Mouse (Mus musculus) limb, embryonic 15.5 days (tissue): Measurements from ENCODE around the gene Brwd1. TPM values are rescaled to one million over a fixed set of nuclear protein-coding genes. Genes with fewer than 3 reads are reported as not detected.
A peak's percentile ranks its signal among the peaks of the same experiment; 100 is the strongest.
"Not testable (repeated sequence)": the region's sequence is repeated elsewhere in the genome, so short reads cannot be mapped to it uniquely, and the experiment has no call there.

Experiments used
- ATAC-seq: fragments of 200-750 bp; cut with Nextera tagmentation; 2 replicates; pipeline ENCODE4 v1.8.0; 2017; ENCODE audit warnings: low read depth, moderate TSS enrichment; ENCODE audit not compliant: insufficient number of reproducible peaks, low FRiP score, low TSS enrichment
- H3K27ac ChIP-seq: fragments of 300-500 bp; sonication (generic); 2 replicates; pipeline ENCODE4 v1.5.1; 2015; ENCODE audit warnings: moderate library complexity, mild to moderate bottlenecking, inconsistent platforms
- H3K27me3 ChIP-seq: fragments of 300-500 bp; sonication (generic); 2 replicates; pipeline ENCODE4 v1.6.1; 2015; ENCODE audit warnings: inconsistent platforms
- H3K36me3 ChIP-seq: fragments of 300-500 bp; sonication (generic); 2 replicates; pipeline ENCODE4 v1.6.1; 2015; ENCODE audit warnings: inconsistent platforms
- H3K4me1 ChIP-seq: fragments of 300-500 bp; sonication (generic); 2 replicates; pipeline ENCODE4 v1.6.1; 2015; ENCODE audit warnings: inconsistent platforms
- H3K4me2 ChIP-seq: fragments of 300-500 bp; sonication (generic); 2 replicates; pipeline ENCODE4 v1.6.1; 2015; ENCODE audit warnings: mild to moderate bottlenecking, inconsistent platforms
- H3K4me3 ChIP-seq: fragments of 300-500 bp; sonication (generic); 2 replicates; pipeline ENCODE4 v1.5.1; 2015; ENCODE audit warnings: mild to moderate bottlenecking, inconsistent platforms
- H3K9ac ChIP-seq: fragments of 300-500 bp; sonication (generic); 2 replicates; pipeline ENCODE4 v1.6.1; 2015; ENCODE audit warnings: inconsistent platforms
- H3K9me3 ChIP-seq: fragments of 300-500 bp; sonication (generic); 2 replicates; pipeline ENCODE4 v1.6.1; 2016; ENCODE audit warnings: inconsistent platforms
- WGBS: fragments of 180-500 bp; shearing (Covaris S2); methylation state at CpG from one replicate; pipeline ENCODE4 v1.1.7; 2015; 5-methylcytosine and 5-hydroxymethylcytosine counted together
- polyA plus RNA-seq: library from polyadenylated mRNA; unstranded; fragments of >200 nt; fragmentation: Nextera tagmentation; extraction: Ambion mirVana; gene quantifications from 2 replicates; pipeline ENCODE4 v1.2.1, GENCODE M21; 2015

Gene Brwd1
- polyA plus RNA-seq, 1 experiment from 2014 or later: 80.4 TPM

- not testable (repeated sequence) for H3K27ac ChIP-seq, H3K9me3 ChIP-seq, H3K4me3 ChIP-seq, H3K27me3 ChIP-seq, ATAC-seq, H3K4me2 ChIP-seq, H3K4me1 ChIP-seq, H3K9ac ChIP-seq
- peaks cover 44% of the 10 kb centered on the region for H3K36me3 ChIP-seq
- WGBS: no CpG with 5 or more reads among the region's 10 CpGs
These were observed 78.0 kb downstream of the Brwd1 start for GRCm38 (mm10) chr16:96004278-96004677.

GRCm38 (mm10) chr16:95999291-95999690, 83.0 kb downstream of the Brwd1 start:
- no peak overlapping the region for H3K4me3 ChIP-seq
- H3K4me2 ChIP-seq: no peak overlapping the region
- no peaks in the 10 kb centered on the region for H3K4me1 ChIP-seq
- H3K27me3 ChIP-seq: no peaks in the 10 kb centered on the region
- H3K9ac ChIP-seq: no peak overlapping the region
- no peaks in the 10 kb centered on the region for H3K9me3 ChIP-seq
- WGBS: 84% methylated on average over 5 of the region's 5 CpGs
- H3K27ac ChIP-seq: no peak overlapping the region
- peaks cover 67% of the 10 kb centered on the region for H3K36me3 ChIP-seq
- no peak for ATAC-seq

- ATAC-seq: no peak
- WGBS: 81% methylated on average over 7 of the region's 7 CpGs
These were observed 86.2 kb downstream of the Brwd1 start for GRCm38 (mm10) chr16:95996156-95996555.

DNA sequence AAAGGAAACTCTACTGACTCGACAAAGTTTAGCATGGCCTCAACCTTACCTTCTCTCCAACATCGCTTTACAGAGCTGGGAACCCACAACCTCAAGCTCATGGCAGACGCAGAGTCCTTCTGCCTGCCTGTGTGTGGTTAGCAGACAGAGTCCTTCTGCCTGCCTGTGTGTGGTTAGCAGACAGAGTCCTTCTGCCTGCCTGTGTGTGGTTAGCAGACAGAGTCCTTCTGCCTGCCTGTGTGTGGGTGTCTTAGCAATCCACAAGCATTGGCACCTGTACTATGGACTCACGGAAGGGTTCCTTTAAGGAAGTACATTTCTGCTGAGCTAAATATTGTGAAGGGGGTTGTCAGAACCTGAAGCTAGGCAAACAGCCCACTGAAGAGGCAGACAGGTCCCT, 87.8 kb downstream of the Brwd1 start:
- Histone ChIP-seq H3K36me3 (peaks cover 44% of the 10 kb centered on the region), H3K4me1 (peaks cover 12% of the 10 kb centered on the region)
- ATAC-seq, H3K4me3 ChIP-seq, H3K4me2 ChIP-seq, H3K27ac ChIP-seq, H3K9ac ChIP-seq, H3K27me3 ChIP-seq, H3K9me3 ChIP-seq: not testable (repeated sequence)
- 75% methylated on average over 4 of the region's 4 CpGs for WGBS

More at GRCm38 (mm10) chr16:95996156-95996555, 86.2 kb downstream of the Brwd1 start:
- H3K4me1 ChIP-seq: peaks cover 6% of the 10 kb centered on the region; the same call in 1 of the 2 replicates
- H3K27ac ChIP-seq: no peak overlapping the region
- H3K4me2 ChIP-seq: no peak overlapping the region
- no peak overlapping the region for H3K9ac ChIP-seq
- H3K27me3 ChIP-seq: no peaks in the 10 kb centered on the region
- peaks cover 58% of the 10 kb centered on the region for H3K36me3 ChIP-seq
- H3K9me3 ChIP-seq: no peaks in the 10 kb centered on the region
- H3K4me3 ChIP-seq: no peak overlapping the region

- peaks cover 39% of the 10 kb centered on the region for H3K36me3 ChIP-seq
- WGBS: 43% methylated on average over 5 of the region's 5 CpGs
- H3K4me3 ChIP-seq: no peak overlapping the region
- ATAC-seq: no peak
- peaks cover 12% of the 10 kb centered on the region for H3K4me1 ChIP-seq
- H3K4me2 ChIP-seq: no peak overlapping the region
- no peak overlapping the region for H3K9ac ChIP-seq
- H3K27ac ChIP-seq: no peak overlapping the region
- no peaks in the 10 kb centered on the region for H3K27me3 ChIP-seq
- H3K9me3 ChIP-seq: no peaks in the 10 kb centered on the region
These were observed 89.7 kb downstream of the Brwd1 start for GRCm38 (mm10) chr16:95992596-95992995.

DNA sequence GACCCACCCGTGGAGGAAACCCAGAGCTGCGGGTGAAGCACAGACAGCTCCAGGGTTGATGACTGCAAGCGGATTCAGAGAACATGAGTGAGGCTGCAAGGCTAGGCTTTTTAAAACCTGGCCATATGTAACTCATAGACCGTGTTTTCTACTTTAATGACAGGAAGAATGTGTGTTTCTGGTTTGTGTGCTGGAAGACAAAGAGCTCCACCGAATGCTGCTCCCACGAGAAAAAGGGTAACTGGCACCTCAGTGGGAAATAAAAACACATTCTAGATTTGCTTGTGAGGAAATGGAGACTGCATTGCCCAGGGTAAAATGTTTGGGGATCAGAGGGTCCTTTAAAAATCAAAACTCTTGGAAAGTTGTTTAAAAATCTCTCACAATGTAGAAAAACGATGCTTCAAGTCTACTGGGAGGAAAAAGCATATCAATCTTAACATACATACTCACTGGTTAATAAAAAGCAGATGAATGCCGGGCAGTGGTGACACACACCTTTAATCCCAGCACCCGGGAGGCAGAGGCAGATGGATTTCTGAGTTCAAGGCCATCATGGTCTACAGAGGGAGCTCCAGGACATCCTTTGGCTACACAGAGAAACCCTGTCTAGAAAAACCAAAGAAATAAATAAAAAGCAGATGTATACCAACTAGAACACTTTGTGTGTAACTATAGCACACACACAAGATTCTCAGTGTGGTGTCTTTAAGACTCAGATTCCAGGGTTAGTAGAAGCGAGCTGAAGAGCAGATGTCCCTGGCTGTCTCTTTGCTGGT, 91.0 kb downstream of the Brwd1 start:
- Histone ChIP-seq H3K9ac (peak overlapping the region; percentile 44; the same call in 1 of the 2 replicates), H3K27ac (peak overlapping the region; percentile 93), H3K27me3 (no peaks in the 10 kb centered on the region), H3K36me3 (peaks cover 35% of the 10 kb centered on the region), H3K4me1 (peaks cover 12% of the 10 kb centered on the region), H3K9me3 (no peaks in the 10 kb centered on the region), H3K4me2 (peak overlapping the region; percentile 60), H3K4me3 (peak overlapping the region; percentile 68)
- no peak for ATAC-seq
- WGBS: 5% methylated on average over 10 of the region's 10 CpGs

DNA sequence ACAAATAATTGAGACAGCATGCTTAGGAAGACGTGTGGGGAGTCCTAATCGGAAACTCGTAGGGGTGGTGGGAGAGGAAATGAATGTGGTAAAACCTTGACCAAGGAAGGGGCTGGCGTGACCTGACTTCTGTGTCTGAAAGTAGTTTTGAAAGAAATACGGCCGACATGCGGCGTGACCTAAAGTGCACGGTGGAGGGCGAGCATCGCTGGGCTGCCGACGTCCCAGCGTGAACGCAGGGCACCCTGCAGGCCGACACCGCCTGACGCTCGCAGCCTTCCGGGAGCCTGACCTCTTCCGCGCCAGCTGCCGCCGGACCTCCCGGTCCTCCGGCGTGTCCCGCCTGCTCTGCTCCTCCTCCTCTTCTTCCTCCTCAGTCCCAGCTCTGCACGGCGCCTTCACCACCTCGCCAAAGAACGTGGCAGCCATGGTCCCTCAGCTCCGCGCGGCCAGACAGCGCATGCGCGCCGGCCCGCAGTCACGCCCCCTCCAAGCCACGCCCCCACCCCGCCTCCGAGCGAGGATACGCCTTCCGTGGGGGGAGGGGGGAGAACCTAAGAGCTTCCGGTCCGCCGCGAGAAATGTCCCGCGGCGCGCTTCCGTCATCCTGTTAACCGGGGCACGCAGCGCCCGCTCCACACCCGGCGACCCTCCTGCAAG, 91.7 kb downstream of the Brwd1 start, which contains the start of gene Psmg1:
Gene Psmg1 (minus strand): TSS at position 499 of the 660 bp plus-strand sequence.
- peak; percentile 92 for ATAC-seq
- Histone ChIP-seq H3K4me2 (peak within 1 kb of the TSS; percentile 60), H3K9ac (peak within 1 kb of the TSS; percentile 74), H3K4me1 (peaks cover 12% of the 10 kb centered on the region), H3K27me3 (no peaks in the 10 kb centered on the region), H3K9me3 (no peaks in the 10 kb centered on the region), H3K27ac (peak within 1 kb of the TSS; percentile 93), H3K36me3 (peaks cover 35% of the 10 kb centered on the region), H3K4me3 (peak within 1 kb of the TSS; percentile 68)
- WGBS: under 1% methylated on average over 62 of the region's 62 CpGs

GRCm38 (mm10) chr16:95984911-95985310, 97.4 kb downstream of the Brwd1 start:
- WGBS: 84% methylated on average over 5 of the region's 5 CpGs
- H3K4me3 ChIP-seq: no peak overlapping the region
- peaks cover 61% of the 10 kb centered on the region for H3K36me3 ChIP-seq
- no peak for ATAC-seq
- peaks cover 3% of the 10 kb centered on the region for H3K4me1 ChIP-seq
- no peaks in the 10 kb centered on the region for H3K9me3 ChIP-seq
- H3K9ac ChIP-seq: no peak overlapping the region
- no peaks in the 10 kb centered on the region for H3K27me3 ChIP-seq
- no peak overlapping the region for H3K27ac ChIP-seq
- no peak overlapping the region for H3K4me2 ChIP-seq

DNA sequence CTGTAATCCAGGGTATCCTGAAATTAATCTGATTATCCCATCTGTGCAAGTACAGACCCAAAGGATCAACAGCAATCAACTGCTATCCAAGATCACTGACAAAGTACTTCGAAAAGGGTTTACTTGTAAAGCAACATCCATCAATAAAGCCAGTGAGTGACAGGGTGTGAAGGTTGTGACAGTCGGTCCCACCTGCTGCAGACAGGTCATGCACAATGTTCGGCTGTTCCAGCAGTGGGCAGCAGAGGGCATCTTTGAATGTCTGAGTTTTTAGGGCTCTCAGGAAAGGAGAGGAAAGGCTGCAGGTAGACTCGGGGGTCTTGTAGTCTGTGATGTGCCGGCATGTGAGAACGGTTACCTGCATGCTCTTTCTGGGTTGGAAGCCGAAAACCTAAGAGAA, 98.7 kb downstream of the Brwd1 start:
- H3K36me3 ChIP-seq: peaks cover 61% of the 10 kb centered on the region
- WGBS: 74% methylated on average over 7 of the region's 7 CpGs

DNA sequence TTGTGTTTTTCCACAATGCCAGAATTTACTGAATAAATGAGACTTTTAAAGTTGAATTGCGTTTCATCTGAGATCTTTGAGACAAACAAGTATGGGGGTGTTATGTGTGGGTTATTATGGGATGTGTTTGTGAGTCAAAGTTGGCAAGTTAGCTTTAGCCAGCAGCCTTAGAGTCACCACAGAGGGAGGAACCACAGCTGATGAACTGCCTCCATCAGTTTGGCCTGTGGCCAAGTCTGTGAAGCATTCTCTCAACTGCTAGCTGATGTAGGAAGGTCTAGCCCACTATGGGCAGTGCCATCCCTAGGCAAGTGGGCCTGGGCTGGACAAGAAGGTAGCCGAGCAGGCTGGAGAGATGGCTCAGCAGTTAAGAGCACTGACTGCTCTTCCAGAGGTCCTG, 111.5 kb downstream of the Brwd1 start:
- no peak overlapping the region for H3K4me2 ChIP-seq
- no peak for ATAC-seq
- H3K9ac ChIP-seq: no peak overlapping the region
- no peaks in the 10 kb centered on the region for H3K27me3 ChIP-seq
- H3K4me3 ChIP-seq: no peak overlapping the region
- no peaks in the 10 kb centered on the region for H3K9me3 ChIP-seq
- H3K4me1 ChIP-seq: no peaks in the 10 kb centered on the region
- WGBS: 76% methylated on average over 2 of the region's 2 CpGs
- H3K36me3 ChIP-seq: no peaks in the 10 kb centered on the region
- no peak overlapping the region for H3K27ac ChIP-seq

More for the DNA sequence above, 98.7 kb downstream of the Brwd1 start:
- Histone ChIP-seq H3K9me3 (no peaks in the 10 kb centered on the region), H3K4me3 (no peak overlapping the region), H3K9ac (no peak overlapping the region), H3K4me2 (no peak overlapping the region), H3K27ac (no peak overlapping the region), H3K27me3 (no peaks in the 10 kb centered on the region), H3K4me1 (no peaks in the 10 kb centered on the region)
- ATAC-seq: no peak

DNA sequence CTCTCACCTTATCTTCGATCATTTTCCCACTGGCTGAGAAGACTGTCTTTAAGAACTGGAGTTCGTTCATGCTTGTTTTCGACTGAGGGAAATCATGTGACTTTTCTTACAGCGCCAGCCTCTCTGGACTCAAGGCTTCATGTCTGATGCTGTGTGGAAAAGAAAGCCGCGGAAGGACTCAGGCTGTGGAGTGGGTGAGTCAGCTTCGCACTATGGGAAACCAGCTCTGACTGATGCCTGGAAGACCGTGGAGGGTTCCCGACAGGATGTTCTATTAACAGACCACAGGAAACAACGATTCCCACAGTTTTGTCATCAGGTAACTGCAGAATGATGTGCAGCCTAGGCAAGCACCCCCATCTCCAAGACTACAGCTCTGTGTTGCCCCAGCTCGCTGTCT, 114.9 kb downstream of the Brwd1 start:
- no peaks in the 10 kb centered on the region for H3K9me3 ChIP-seq
- no peak overlapping the region for H3K27ac ChIP-seq
- no peaks in the 10 kb centered on the region for H3K27me3 ChIP-seq
- H3K4me1 ChIP-seq: peaks cover 8% of the 10 kb centered on the region; the same call in 1 of the 2 replicates
- H3K9ac ChIP-seq: no peak overlapping the region
- no peak overlapping the region for H3K4me2 ChIP-seq
- no peak for ATAC-seq
- H3K4me3 ChIP-seq: no peak overlapping the region
- WGBS: 80% methylated on average over 11 of the region's 11 CpGs
- no peaks in the 10 kb centered on the region for H3K36me3 ChIP-seq

DNA sequence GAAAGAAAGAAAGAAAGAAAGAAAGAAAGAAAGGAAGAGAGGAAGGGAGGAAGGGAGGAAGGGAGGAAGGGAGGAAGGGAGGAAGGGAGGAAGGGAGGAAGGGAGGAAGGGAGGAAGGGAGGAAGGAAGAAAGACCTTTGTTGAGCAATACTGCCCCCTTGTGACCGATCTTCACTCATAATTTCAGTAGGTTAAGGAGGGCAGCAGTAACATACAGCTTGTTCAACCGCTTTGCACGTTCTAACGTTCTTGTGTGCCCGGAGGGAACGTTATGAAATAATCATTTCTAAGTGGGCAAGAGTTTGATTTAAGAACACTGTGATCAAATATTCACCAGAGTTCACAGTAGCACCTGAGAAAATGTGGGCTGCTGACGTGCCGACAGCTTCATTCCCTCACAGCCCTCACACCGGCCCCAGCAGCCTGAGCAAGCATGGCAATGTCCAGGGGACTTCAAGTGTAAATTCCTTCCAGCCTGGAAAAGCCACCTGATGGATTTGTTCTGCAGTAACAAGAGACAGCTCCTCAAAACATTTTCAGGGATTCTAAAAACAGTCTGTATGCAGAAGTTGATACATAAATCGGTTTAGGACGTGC, 117.8 kb downstream of the Brwd1 start:
- no peaks in the 10 kb centered on the region for H3K9me3 ChIP-seq
- no peaks in the 10 kb centered on the region for H3K27me3 ChIP-seq
- no peak overlapping the region for H3K9ac ChIP-seq
- WGBS: 28% methylated on average over 11 of the region's 11 CpGs
- H3K4me3 ChIP-seq: no peak overlapping the region
- no peak for ATAC-seq
- H3K4me2 ChIP-seq: no peak overlapping the region
- no peaks in the 10 kb centered on the region for H3K36me3 ChIP-seq
- H3K4me1 ChIP-seq: peaks cover 8% of the 10 kb centered on the region; the same call in 1 of the 2 replicates
- H3K27ac ChIP-seq: no peak overlapping the region
